Mouse (Mus musculus): ENCODE measurements around the gene Hbq1b. TPM values are rescaled to one million over a fixed set of nuclear protein-coding genes. Genes with fewer than 3 reads are reported as not detected.

The Hbq1b gene
- under 1 TPM in 2 of 4 experiments, not detected in 2; 0.72 to 0.78 TPM for total RNA-seq (2022)

DNA sequence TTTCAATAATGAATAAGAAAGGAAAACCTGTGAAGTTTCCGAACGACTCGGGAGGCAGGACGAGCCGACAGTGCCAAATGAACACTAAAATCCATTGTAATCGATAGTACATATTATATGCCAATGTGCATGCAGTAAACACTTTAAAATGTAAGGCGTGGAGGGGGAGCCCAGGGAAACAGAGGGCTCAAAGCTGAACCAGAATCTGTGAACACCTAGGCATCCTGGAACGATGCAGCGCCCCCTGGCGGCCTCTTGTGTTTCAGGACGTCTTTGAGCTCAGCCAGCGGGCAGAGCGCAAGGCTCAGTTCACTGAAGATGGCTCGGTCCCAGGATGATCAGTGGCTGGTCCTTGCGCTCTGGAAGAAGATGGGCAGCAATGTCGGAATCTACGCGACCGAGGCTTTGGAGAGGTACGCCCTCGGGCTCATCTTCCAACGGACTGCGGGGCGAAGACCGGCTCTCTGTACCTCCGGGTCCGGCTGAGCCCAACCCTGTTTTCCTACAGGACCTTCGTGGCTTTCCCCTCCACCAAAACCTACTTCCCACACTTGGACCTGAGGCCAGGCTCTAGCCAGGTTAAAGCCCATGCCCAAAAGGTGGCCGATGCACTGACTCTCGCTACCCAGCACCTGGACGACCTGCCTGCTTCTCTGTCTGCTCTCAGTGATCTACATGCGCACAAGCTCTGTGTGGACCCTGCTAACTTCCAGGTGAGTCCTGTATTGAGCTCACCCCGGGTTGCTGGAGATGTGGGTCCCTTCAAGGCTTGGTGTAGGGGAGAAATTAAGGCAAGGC is at the start of gene Hbq1b:
Gene Hbq1b, plus strand, starts transcription at position 271 of the 798 bp plus-strand sequence.
- DNase-seq (ENCODE audit: low spot score in 2 of 2): peak; percentile 65 to 82

DNA sequence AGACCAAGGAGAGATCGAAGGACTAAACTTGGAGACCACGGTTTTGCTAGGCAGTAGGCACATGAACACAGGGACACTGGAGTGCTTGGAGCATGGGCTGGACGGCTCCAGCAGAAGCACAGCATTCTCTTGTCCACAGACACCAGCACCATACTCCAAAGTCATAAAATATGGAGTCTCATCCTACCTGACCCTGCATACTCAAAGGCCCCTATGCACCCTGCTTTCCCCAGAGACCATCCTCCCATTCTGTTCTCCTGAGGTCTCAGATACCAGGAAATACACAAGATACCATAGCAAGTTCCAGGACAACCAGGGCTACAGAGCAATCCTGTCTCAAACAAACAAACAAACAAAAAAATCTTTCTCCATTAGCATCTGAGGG is 49.4 kb upstream of the Hbq1b start:
- DNase-seq (ENCODE audit: low spot score in 2 of 2): no peak

GRCm38 (mm10) chr11:32238093-32238860 is 48.5 kb upstream of the Hbq1b start:
- peak in 1 of 2 experiments; percentile 74 for DNase-seq (ENCODE audit: low spot score in 2 of 2)

DNA sequence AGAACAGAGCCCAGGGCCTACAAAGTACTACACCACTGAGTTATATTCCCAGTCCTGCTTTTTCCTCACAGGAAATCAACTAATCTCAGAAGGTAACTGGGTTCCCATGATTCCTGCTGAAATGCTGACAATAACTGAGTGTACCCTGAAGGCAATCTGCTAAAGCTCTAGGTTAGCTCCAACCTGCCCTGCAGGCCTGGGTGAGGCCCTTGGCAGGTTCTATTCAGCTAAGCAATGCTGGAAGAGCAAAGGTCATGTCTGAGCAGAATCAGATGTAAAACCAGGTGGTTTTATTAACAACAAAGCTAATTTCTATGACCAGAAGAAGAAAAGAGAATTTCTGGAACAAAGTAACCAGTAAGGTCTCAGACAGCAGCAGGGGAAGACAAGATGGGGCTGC is 45.4 kb upstream of the Hbq1b start:
- no peak for DNase-seq (ENCODE audit: low spot score in 2 of 2)

GRCm38 (mm10) chr11:32242209-32242608 is 44.6 kb upstream of the Hbq1b start:
- DNase-seq (ENCODE audit: low spot score in 2 of 2): no peak

- DNase-seq (ENCODE audit: low spot score in 2 of 2): no peak
Measured at GRCm38 (mm10) chr11:32243205-32243955, 43.4 kb upstream of the Hbq1b start.

DNA sequence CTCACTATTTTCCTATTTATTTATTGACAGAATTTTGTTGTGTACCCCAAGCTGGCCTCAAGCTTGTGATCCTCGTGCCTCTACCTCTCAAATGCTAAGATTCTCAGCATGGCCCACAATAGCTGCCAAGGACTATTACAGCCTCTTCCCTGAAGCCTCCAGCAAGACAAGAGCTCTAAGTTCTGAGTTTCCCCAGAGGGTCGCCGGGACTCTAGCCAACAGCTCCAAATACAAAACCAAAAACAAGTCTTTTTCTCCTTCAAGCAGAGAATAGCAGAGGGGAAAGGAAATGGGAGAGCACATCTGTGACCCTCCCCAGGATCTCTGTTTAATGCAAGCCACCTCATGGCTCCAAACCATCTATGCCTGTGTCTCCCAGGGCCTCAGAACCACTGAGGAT is 42.7 kb upstream of the Hbq1b start:
- no peak for DNase-seq (ENCODE audit: low spot score in 2 of 2)

DNA sequence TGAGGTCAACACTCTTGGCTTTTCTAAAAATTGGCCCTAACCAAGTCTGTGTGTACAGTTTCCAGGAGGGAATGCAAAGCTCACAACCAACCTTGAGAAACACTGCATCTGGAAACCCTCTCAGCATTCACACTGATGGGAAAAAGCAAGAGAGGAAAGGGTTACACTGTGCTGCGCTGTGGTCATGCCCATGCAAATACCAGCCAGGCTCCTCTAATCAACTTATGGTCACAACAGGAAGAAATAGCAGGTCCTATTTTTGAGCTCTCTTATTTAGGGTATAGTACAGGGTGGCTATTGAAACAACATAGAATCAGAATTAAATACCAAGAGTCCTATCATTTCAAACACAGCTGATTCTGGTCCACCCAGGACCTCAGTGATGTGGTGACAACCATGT is 42.1 kb upstream of the Hbq1b start:
- no peak for DNase-seq (ENCODE audit: low spot score in 2 of 2)

DNA sequence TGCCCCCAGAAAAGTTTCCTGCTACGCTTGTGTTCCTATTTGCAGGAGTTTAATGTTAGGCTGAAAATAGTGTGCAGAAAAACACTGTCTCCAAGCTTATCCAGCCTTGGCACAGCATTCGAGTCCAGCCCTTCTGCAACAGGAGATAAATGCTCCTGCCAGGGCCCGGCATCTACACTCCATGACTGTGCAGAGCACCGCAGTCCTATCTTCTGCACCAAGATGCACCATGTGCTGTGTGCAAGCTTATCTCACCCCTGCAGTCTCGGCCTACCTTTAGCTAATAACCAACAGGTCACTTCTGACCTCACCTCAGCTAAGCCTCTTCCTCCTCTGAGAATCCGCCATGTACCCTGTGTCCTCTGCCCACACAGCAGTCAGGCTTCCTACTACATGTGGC is 41.2 kb upstream of the Hbq1b start:
- DNase-seq (ENCODE audit: low spot score in 2 of 2): no peak

DNA sequence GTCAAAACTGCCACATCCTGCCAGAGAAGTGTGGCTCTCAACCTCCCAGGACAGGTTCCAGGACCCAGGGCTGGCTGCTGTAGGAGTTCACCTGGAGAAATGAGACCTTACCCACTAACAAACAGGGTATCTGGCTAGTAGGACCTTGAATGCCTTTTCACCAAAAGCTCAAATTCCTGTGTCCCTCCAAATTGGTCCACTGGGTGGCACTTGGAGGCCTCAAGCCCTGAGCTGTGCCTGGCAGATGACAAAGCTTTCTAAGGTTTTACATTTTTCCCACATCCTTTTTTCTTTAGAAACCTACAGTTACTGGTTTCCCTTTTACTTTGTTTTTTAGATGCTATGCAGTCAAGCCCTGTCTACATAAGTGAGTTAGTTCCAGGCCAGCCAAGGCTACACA is 39.7 kb upstream of the Hbq1b start:
- no peak for DNase-seq (ENCODE audit: low spot score in 2 of 2)

DNA sequence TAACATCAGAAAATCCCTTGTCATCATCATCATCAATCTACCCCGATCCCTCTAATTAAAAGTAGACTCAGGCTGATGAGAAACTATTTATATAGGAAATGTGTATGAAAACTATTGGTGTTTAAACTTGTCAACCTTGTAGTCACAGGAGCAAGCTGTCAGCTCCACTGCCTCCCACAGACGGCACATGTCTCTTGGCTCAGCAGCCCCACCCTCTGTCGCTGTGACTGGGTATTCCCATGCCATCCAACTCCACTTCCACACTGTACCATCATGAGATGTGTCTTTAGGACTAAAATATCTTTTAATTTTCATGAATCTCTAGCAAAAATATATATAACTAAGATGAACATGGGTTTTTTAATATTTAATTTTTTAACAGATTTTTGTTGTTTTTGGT is 38.4 kb upstream of the Hbq1b start:
- DNase-seq (ENCODE audit: low spot score in 2 of 2): no peak

GRCm38 (mm10) chr11:32250880-32251763 is 35.6 kb upstream of the Hbq1b start:
- DNase-seq (ENCODE audit: low spot score in 2 of 2): no peak

- no peak for DNase-seq (ENCODE audit: low spot score in 2 of 2)
Measured at GRCm38 (mm10) chr11:32253121-32253520, 33.6 kb upstream of the Hbq1b start.

- no peak for DNase-seq (ENCODE audit: low spot score in 2 of 2)
Measured at GRCm38 (mm10) chr11:32256146-32256545, 30.6 kb upstream of the Hbq1b start.

GRCm38 (mm10) chr11:32256566-32256965 is 30.2 kb upstream of the Hbq1b start:
- DNase-seq (ENCODE audit: low spot score in 2 of 2): no peak

- DNase-seq (ENCODE audit: low spot score in 2 of 2): no peak
Measured at GRCm38 (mm10) chr11:32262674-32263415, 23.9 kb upstream of the Hbq1b start.

DNA sequence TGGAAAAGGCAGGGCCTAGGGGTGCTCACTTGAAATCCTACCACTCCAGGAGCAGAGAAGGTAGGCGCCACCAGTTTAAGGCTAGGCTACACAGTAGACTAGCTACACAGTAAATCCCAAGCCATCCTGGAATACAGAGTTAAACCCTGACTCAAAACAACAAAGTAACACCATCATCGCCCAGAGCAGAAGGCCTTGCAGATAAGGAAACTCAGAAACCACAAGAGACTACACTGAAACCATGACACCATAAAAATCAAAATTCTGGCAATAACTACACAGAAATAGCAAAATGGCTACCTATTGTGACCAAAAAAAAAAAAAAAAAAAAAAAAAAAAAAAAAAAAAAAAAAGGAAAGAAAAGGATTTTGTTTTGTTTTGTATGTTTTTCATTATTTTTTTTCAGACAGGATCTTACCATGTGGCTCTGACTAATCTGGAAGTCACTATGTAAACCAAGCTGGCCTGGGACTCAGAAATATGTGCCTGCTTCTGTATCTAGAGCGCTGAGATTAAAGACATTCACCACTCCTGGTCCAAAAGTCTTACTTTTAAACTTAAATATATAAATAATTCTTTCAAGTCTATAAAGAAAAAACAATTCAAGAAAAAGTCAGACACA is 21.5 kb upstream of the Hbq1b start:
- no peak for DNase-seq (ENCODE audit: low spot score in 2 of 2)

DNA sequence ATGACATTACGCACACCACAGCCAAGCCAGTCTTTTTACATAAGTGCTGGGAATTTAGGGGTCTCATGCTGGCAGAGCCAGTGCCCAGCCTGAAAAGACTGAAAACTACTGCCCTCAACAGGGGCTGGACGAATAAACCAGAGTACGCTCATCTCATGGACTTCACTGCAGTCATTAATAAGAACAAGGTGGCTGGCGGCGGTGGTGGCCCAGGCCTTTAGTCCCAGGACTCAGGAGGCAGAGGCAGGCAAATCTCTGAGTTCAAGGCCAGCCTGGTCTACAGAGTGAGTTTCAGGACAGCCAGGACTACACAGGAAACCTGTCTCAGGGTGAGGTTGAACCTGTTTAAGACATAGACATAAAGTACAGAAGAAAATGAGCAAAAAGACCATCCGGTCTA is 20.6 kb upstream of the Hbq1b start:
- DNase-seq (ENCODE audit: low spot score in 2 of 2): no peak

- no peak for DNase-seq (ENCODE audit: low spot score in 2 of 2)
Measured at GRCm38 (mm10) chr11:32266776-32267175, 20.0 kb upstream of the Hbq1b start.

Measured in left cerebral cortex, adult 8-10 months (tissue).